Mouse (Mus musculus): ENCODE measurements around the gene Trpm3.

DNA sequence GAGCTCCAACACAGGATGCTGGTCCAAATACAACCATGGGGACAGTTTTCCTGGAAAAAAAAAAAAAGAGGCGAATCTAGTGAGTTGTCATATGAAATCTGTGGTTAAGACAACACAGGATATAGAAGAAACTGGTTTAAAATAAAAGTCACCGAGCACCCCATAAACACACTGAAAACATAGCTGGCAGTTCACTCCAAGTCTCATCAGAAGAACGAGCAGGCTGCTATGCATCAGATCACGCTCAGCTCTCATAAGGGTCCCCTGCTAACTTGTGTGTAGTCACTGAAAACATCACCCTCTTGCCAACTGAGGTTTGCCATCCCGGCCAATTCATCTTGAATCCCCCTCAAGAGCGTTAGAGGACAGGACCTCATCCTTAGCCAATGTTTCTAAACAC lies 476.5 kb downstream of the Trpm3 start:
- TF ChIP-seq CTCF (IDR thresholded peaks at IDR 0.05; ENCODE audit: low read depth) (no peak), EP300 (IDR thresholded peaks at IDR 0.05; ENCODE audit: low read depth) (no peak)
